Mouse (Mus musculus) embryonic facial prominence, embryonic 12.5 days (tissue): ENCODE results near the gene Foxl1. TPM values are rescaled to one million over a fixed set of nuclear protein-coding genes. Genes with fewer than 3 reads are reported as not detected.
"Not testable (repeated sequence)": the region's sequence is repeated elsewhere in the genome, so short reads cannot be mapped to it uniquely, and the experiment has no call there.

Experiments used
- ATAC-seq: fragments of 200-750 bp; cut with Nextera tagmentation; 2 replicates; pipeline ENCODE4 v1.8.0; 2017; ENCODE audit not compliant: insufficient number of reproducible peaks, insufficient read depth, low FRiP score, low TSS enrichment
- H3K27ac ChIP-seq: fragments of 300-500 bp; sonication (generic); 2 replicates; pipeline ENCODE4 v1.5.1; 2016; ENCODE audit warnings: mild to moderate bottlenecking
- H3K27me3 ChIP-seq: fragments of 300-500 bp; sonication (generic); 2 replicates; pipeline ENCODE4 v1.6.1; 2016; ENCODE audit warnings: mild to moderate bottlenecking, moderate library complexity
- H3K36me3 ChIP-seq: fragments of 300-500 bp; sonication (generic); 2 replicates; pipeline ENCODE4 v1.6.1; 2016; ENCODE audit warnings: mild to moderate bottlenecking
- H3K4me1 ChIP-seq: fragments of 300-500 bp; sonication (generic); 2 replicates; pipeline ENCODE4 v1.6.1; 2016
- H3K4me2 ChIP-seq: fragments of 300-500 bp; sonication (generic); replicated peaks from 2 replicates; pipeline ENCODE4 v1.6.1; 2016; ENCODE audit warnings: mild to moderate bottlenecking, moderate library complexity
- H3K4me3 ChIP-seq: fragments of 300-500 bp; sonication (generic); 2 replicates; pipeline ENCODE4 v1.5.1; 2016; ENCODE audit warnings: mild to moderate bottlenecking
- H3K9ac ChIP-seq: fragments of 300-500 bp; sonication (generic); 2 replicates; pipeline ENCODE4 v1.6.1; 2016; ENCODE audit warnings: mild to moderate bottlenecking, moderate library complexity
- H3K9me3 ChIP-seq: fragments of 300-500 bp; sonication (generic); 2 replicates; pipeline ENCODE4 v1.6.1; 2016; ENCODE audit warnings: mild to moderate bottlenecking, moderate library complexity
- WGBS: fragments of 180-500 bp; shearing (Covaris S2); methylation state at CpG from one replicate; pipeline ENCODE4 v1.1.7; 2016; 5-methylcytosine and 5-hydroxymethylcytosine counted together
- polyA plus RNA-seq: library from polyadenylated mRNA; unstranded; fragments of >200 nt; fragmentation: Nextera tagmentation; extraction: Ambion mirVana; gene quantifications from 2 replicates; pipeline ENCODE4 v1.2.1, GENCODE M21; 2016

The Foxl1 gene
- polyA plus RNA-seq, 1 experiment from 2014 or later: 4.6 TPM

- Histone ChIP-seq H3K4me2 (peak overlapping the region; percentile 48), H3K9ac (peak overlapping the region; percentile 37), H3K27me3 (peaks cover 67% of the 10 kb centered on the region), H3K36me3 (no peaks in the 10 kb centered on the region), H3K9me3 (no peaks in the 10 kb centered on the region), H3K4me3 (peak overlapping the region; percentile 28), H3K27ac (peak overlapping the region; percentile 67), H3K4me1 (peaks cover 46% of the 10 kb centered on the region)
- no peak for ATAC-seq
- 3% methylated on average over 55 of the region's 55 CpGs for WGBS
Observed at GRCm38 (mm10) chr8:121128531-121129264, 958 bp downstream of the Foxl1 start.

GRCm38 (mm10) chr8:121129265-121129940, 1.7 kb downstream of the Foxl1 start:
- H3K36me3 ChIP-seq: no peaks in the 10 kb centered on the region
- peaks cover 44% of the 10 kb centered on the region for H3K4me1 ChIP-seq
- H3K4me3 ChIP-seq: peak overlapping the region; percentile 28
- WGBS: 19% methylated on average over 16 of the region's 16 CpGs
- peak overlapping the region; percentile 37; the same call in 1 of the 2 replicates for H3K9ac ChIP-seq
- peaks cover 61% of the 10 kb centered on the region for H3K27me3 ChIP-seq
- H3K27ac ChIP-seq: no peak overlapping the region
- no peaks in the 10 kb centered on the region for H3K9me3 ChIP-seq
- ATAC-seq: no peak
- H3K4me2 ChIP-seq: peak overlapping the region; percentile 48

- no peak overlapping the region for H3K27ac ChIP-seq
- no peaks in the 10 kb centered on the region for H3K36me3 ChIP-seq
- H3K4me3 ChIP-seq: no peak overlapping the region
- no peaks in the 10 kb centered on the region for H3K9me3 ChIP-seq
- WGBS: 40% methylated on average over 5 of the region's 5 CpGs
- peaks cover 53% of the 10 kb centered on the region for H3K27me3 ChIP-seq
- no peak for ATAC-seq
- H3K4me1 ChIP-seq: peaks cover 37% of the 10 kb centered on the region
- no peak overlapping the region for H3K9ac ChIP-seq
- H3K4me2 ChIP-seq: no peak overlapping the region
Observed at GRCm38 (mm10) chr8:121130522-121130921, 2.8 kb downstream of the Foxl1 start.

GRCm38 (mm10) chr8:121132961-121133513, 5.3 kb downstream of the Foxl1 start:
- 45% methylated on average over 5 of the region's 5 CpGs for WGBS
- Histone ChIP-seq H3K27me3 (peaks cover 32% of the 10 kb centered on the region), H3K4me2 (no peak overlapping the region), H3K9me3 (0 out of 2 replicates have a peak, but pooled peaks cover 7% of the 10 kb centered on the region), H3K27ac (no peak overlapping the region), H3K4me1 (peaks cover 19% of the 10 kb centered on the region), H3K4me3 (no peak overlapping the region), H3K36me3 (no peaks in the 10 kb centered on the region), H3K9ac (no peak overlapping the region)
- no peak for ATAC-seq

- Histone ChIP-seq H3K36me3 (no peaks in the 10 kb centered on the region), H3K4me1 (peaks cover 9% of the 10 kb centered on the region; the same call in 1 of the 2 replicates), H3K4me3 (no peak overlapping the region), H3K4me2 (no peak overlapping the region), H3K9me3 (peaks cover 13% of the 10 kb centered on the region; the same call in 1 of the 2 replicates), H3K9ac (no peak overlapping the region), H3K27ac (no peak overlapping the region), H3K27me3 (peaks cover 24% of the 10 kb centered on the region)
- 85% methylated on average over 10 of the region's 10 CpGs for WGBS
- ATAC-seq: no peak
Observed at GRCm38 (mm10) chr8:121134102-121134501, 6.4 kb downstream of the Foxl1 start.

- Histone ChIP-seq H3K9ac (no peak overlapping the region), H3K27me3 (peaks cover 23% of the 10 kb centered on the region), H3K27ac (no peak overlapping the region), H3K4me3 (no peak overlapping the region), H3K4me1 (peaks cover 5% of the 10 kb centered on the region; the same call in 1 of the 2 replicates), H3K4me2 (no peak overlapping the region), H3K36me3 (no peaks in the 10 kb centered on the region), H3K9me3 (peaks cover 13% of the 10 kb centered on the region; the same call in 1 of the 2 replicates)
- no peak for ATAC-seq
- 89% methylated on average over 11 of the region's 11 CpGs for WGBS
Observed at GRCm38 (mm10) chr8:121134512-121134911, 6.8 kb downstream of the Foxl1 start.

- 93% methylated on average over 6 of the region's 6 CpGs for WGBS
- ATAC-seq: no peak
- H3K27me3 ChIP-seq: 0 out of 2 replicates have a peak, but pooled peaks cover 10% of the 10 kb centered on the region
Observed at GRCm38 (mm10) chr8:121136856-121137255, 9.1 kb downstream of the Foxl1 start.

GRCm38 (mm10) chr8:121145457-121146134, 17.9 kb downstream of the Foxl1 start:
- 79% methylated on average over 4 of the region's 6 CpGs for WGBS
- not testable (repeated sequence) for H3K4me3 ChIP-seq, ATAC-seq, H3K9ac ChIP-seq, H3K9me3 ChIP-seq, H3K36me3 ChIP-seq, H3K4me1 ChIP-seq, H3K27me3 ChIP-seq, H3K27ac ChIP-seq, H3K4me2 ChIP-seq

More at GRCm38 (mm10) chr8:121136856-121137255, 9.1 kb downstream of the Foxl1 start:
- no peak overlapping the region for H3K9ac ChIP-seq
- H3K27ac ChIP-seq: no peak overlapping the region
- H3K36me3 ChIP-seq: no peaks in the 10 kb centered on the region
- H3K4me1 ChIP-seq: peaks cover 4% of the 10 kb centered on the region; the same call in 1 of the 2 replicates
- H3K4me2 ChIP-seq: no peak overlapping the region
- H3K9me3 ChIP-seq: peaks cover 13% of the 10 kb centered on the region; the same call in 1 of the 2 replicates
- H3K4me3 ChIP-seq: no peak overlapping the region

GRCm38 (mm10) chr8:121148573-121149083, 20.9 kb downstream of the Foxl1 start:
- no peak for ATAC-seq
- Histone ChIP-seq H3K36me3 (no peaks in the 10 kb centered on the region), H3K4me2 (no peak overlapping the region), H3K9me3 (no peaks in the 10 kb centered on the region), H3K27ac (no peak overlapping the region), H3K4me1 (no peaks in the 10 kb centered on the region), H3K27me3 (no peaks in the 10 kb centered on the region), H3K9ac (no peak overlapping the region), H3K4me3 (no peak overlapping the region)
- WGBS: 38% methylated on average over 8 of the region's 8 CpGs

GRCm38 (mm10) chr8:121152394-121152793, 24.7 kb downstream of the Foxl1 start:
- H3K4me3 ChIP-seq: no peak overlapping the region
- no peak for ATAC-seq
- H3K36me3 ChIP-seq: no peaks in the 10 kb centered on the region
- WGBS: 61% methylated on average over 12 of the region's 12 CpGs
- H3K9me3 ChIP-seq: no peaks in the 10 kb centered on the region
- no peaks in the 10 kb centered on the region; the same call in 1 of the 2 replicates for H3K27me3 ChIP-seq
- no peaks in the 10 kb centered on the region for H3K4me1 ChIP-seq
- no peak overlapping the region for H3K27ac ChIP-seq
- no peak overlapping the region for H3K4me2 ChIP-seq
- no peak overlapping the region for H3K9ac ChIP-seq

- H3K4me2 ChIP-seq: no peak overlapping the region
- H3K27me3 ChIP-seq: no peaks in the 10 kb centered on the region; the same call in 1 of the 2 replicates
- H3K9ac ChIP-seq: no peak overlapping the region
- 86% methylated on average over 7 of the region's 7 CpGs for WGBS
- ATAC-seq: no peak
- no peaks in the 10 kb centered on the region for H3K36me3 ChIP-seq
- no peak overlapping the region for H3K27ac ChIP-seq
- H3K9me3 ChIP-seq: no peaks in the 10 kb centered on the region
- H3K4me3 ChIP-seq: no peak overlapping the region
- no peaks in the 10 kb centered on the region for H3K4me1 ChIP-seq
Observed at GRCm38 (mm10) chr8:121156990-121157491, 29.3 kb downstream of the Foxl1 start.
